Mouse (Mus musculus): ENCODE results near the gene Mzf1.

DNA sequence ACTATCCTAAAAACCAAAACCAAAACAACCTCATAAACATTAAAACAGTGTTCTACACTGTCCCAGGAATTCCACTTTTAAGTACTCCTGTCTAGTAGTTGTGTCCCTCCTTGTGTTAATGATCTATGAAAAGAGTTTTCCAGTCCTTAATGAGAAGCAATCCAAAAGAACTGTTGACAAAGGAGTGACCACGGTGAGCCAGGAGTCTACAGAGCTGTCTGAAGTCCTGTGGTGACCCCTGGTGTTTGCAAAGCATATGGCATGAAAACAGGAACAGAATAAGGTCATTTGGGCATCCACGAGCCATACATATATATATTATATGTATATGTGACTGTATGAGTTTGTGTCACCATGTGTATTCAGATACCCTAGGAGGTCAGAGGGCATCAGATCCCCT lies 8.5 kb downstream of the Mzf1 start:
- TF ChIP-seq CTCF (IDR thresholded peaks at IDR 0.05) (peak; percentile 94), EP300 (IDR thresholded peaks at IDR 0.05) (no peak)
